Comparison of ENCODE assay signal across 24 mouse cellular contexts in the genomic region with DNA sequence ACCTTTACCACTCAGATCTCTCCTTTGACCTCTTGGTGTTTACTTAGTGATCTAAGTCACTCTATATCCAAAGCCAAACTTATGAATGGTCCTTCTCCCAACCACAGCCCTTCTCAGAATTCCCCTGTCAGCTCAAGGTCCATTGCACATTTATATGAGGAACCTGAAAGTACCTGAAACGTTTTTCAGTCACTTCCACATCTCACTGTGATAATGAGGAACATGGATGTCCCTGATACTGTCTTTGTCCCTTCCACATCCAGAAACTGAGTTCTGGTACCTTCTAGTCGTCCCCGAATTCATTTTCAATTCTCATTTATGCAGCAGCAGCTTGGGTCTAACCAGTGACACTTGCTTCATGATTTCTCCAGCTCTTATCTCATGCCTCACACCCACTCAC. TPM values are rescaled to one million over a fixed set of nuclear protein-coding genes. Genes with fewer than 3 reads are reported as not detected.
A peak's percentile ranks its signal among the peaks of the same experiment; 100 is the strongest.
DNase-seq lines count a peak whose midpoint lies in the region; ATAC-seq and TF ChIP-seq lines count a peak whose summit lies in the region.
"Had no signal": no experiment of that assay in that cellular context is flagged by ENCODE, and none has a peak within 500 bp of the region (broad histone marks: within the 10 kb centered on the region; RNA-seq: fewer than 3 reads in every experiment).

No protein-coding gene starts in this region.

- H3K36me3 ChIP-seq in hindbrain, postnatal 0 days (ENCODE audit: insufficient read depth, low read length), result no peaks in the 10 kb centered on the region
- no peaks in the 10 kb centered on the region for H3K36me3 ChIP-seq in forebrain, embryonic 14.5 days (ENCODE audit: control insufficient read depth, insufficient read depth, low read length)
- H3K36me3 ChIP-seq: embryonic facial prominence, embryonic 12.5 days; embryonic facial prominence, embryonic 15.5 days; forebrain, embryonic 15.5 days; G1E had no signal

- DNase-seq in heart, adult 11 months, result peak; percentile 31
- DNase-seq in heart, postnatal 10 days, result no peak
- DNase-seq in yolk sac, embryonic 10.5 days (ENCODE audit: low spot score), result peak; percentile 69
- no peak for DNase-seq in retina, postnatal 1 day
- DNase-seq in hindbrain, postnatal 0 days (ENCODE audit: low spot score), result no peak
- DNase-seq in forebrain, embryonic 14.5 days (ENCODE audit: low spot score), result no peak
- DNase-seq: adrenal gland, postnatal 10 days; adrenal gland, postnatal 36 days; B cell, adult 2 months; cerebellum, adult 18-20 months; cerebellum, adult 9-10 months; cerebellum, postnatal 14 days; gastrocnemius, postnatal 36 days; heart, postnatal 4 days had no signal

- H3K9ac ChIP-seq in hindbrain, postnatal 0 days (replicated peaks; ENCODE audit: low read length), result no peak overlapping the region
- no peak overlapping the region for H3K9ac ChIP-seq in forebrain, embryonic 14.5 days (ENCODE audit: low read length)
- H3K9ac ChIP-seq: embryonic facial prominence, embryonic 12.5 days; embryonic facial prominence, embryonic 15.5 days; forebrain, embryonic 15.5 days; hindbrain, embryonic 14.5 days had no signal

- no peaks in the 10 kb centered on the region for H3K27me3 ChIP-seq in hindbrain, postnatal 0 days (ENCODE audit: insufficient read depth, low read length)
- H3K27me3 ChIP-seq in forebrain, embryonic 14.5 days (replicated peaks; ENCODE audit: control insufficient read depth, insufficient read depth, low read length), result no peaks in the 10 kb centered on the region
- H3K27me3 ChIP-seq: CH12.LX; embryonic facial prominence, embryonic 12.5 days; embryonic facial prominence, embryonic 15.5 days; forebrain, embryonic 15.5 days had no signal

- no peak overlapping the region for H3K27ac ChIP-seq in hindbrain, postnatal 0 days
- no peak overlapping the region for H3K27ac ChIP-seq in forebrain, embryonic 14.5 days (ENCODE audit: low read depth, low read length)
- H3K27ac ChIP-seq: embryonic facial prominence, embryonic 12.5 days; embryonic facial prominence, embryonic 15.5 days; forebrain, embryonic 15.5 days; hindbrain, embryonic 14.5 days had no signal

- H3K4me2 ChIP-seq in hindbrain, postnatal 0 days (ENCODE audit: low read depth, low read length), result no peak overlapping the region
- no peak overlapping the region for H3K4me2 ChIP-seq in forebrain, embryonic 14.5 days (ENCODE audit: low read length)
- H3K4me2 ChIP-seq: embryonic facial prominence, embryonic 12.5 days; embryonic facial prominence, embryonic 15.5 days; forebrain, embryonic 15.5 days; heart, embryonic 11.5 days; hindbrain, embryonic 14.5 days had no signal

- 77% methylated on average over 3 of the region's 3 CpGs for WGBS in hindbrain, postnatal 0 days
- WGBS in forebrain, embryonic 14.5 days, result 68% methylated on average over 3 of the region's 3 CpGs

- H3K9me3 ChIP-seq in hindbrain, postnatal 0 days (ENCODE audit: low read length), result no peaks in the 10 kb centered on the region
- H3K9me3 ChIP-seq in forebrain, embryonic 14.5 days (replicated peaks; ENCODE audit: control insufficient read depth, low read length), result no peaks in the 10 kb centered on the region
- H3K9me3 ChIP-seq: embryonic facial prominence, embryonic 12.5 days; embryonic facial prominence, embryonic 15.5 days; forebrain, embryonic 15.5 days; G1E had no signal

- no peak for TF ChIP-seq CTCF in hindbrain, postnatal 0 days (IDR thresholded peaks at IDR 0.05; ENCODE audit: low read depth)

- H3K4me3 ChIP-seq in hindbrain, postnatal 0 days (ENCODE audit: low read length), result no peak overlapping the region
- H3K4me3 ChIP-seq in forebrain, embryonic 14.5 days (ENCODE audit: low read depth, low read length), result no peak overlapping the region
- H3K4me3 ChIP-seq: embryonic facial prominence, embryonic 12.5 days; embryonic facial prominence, embryonic 15.5 days; forebrain, embryonic 15.5 days had no signal

- intact Hi-C loops in heart, postnatal 10 days (cut with DNase I), result no loop called here

- ATAC-seq in granulocyte monocyte progenitor cell, adult 5-6 weeks (replicated peaks; ENCODE audit: poor library complexity, severe bottlenecking), result peak; percentile 43; the same call in 1 of the 2 replicates
- peak; percentile 22; the same call in 1 of the 2 replicates for ATAC-seq in neutrophil, adult 5-6 weeks (ENCODE audit: extremely low read depth, insufficient number of reproducible peaks, low FRiP score, poor library complexity, severe bottlenecking)
- no peak for ATAC-seq in hindbrain, postnatal 0 days
- no peak for ATAC-seq in forebrain, embryonic 14.5 days
- ATAC-seq: forebrain, embryonic 15.5 days; Patski had no signal

- no peaks in the 10 kb centered on the region for H3K4me1 ChIP-seq in hindbrain, postnatal 0 days (ENCODE audit: insufficient read depth, low read length)
- no peaks in the 10 kb centered on the region for H3K4me1 ChIP-seq in forebrain, embryonic 14.5 days (ENCODE audit: control insufficient read depth, insufficient read depth, low read length)
- H3K4me1 ChIP-seq: embryonic facial prominence, embryonic 12.5 days; embryonic facial prominence, embryonic 15.5 days; forebrain, embryonic 15.5 days had no signal

RNA-seq across cellular contexts. Expression of a gene that starts 19.6 kb away (rescaled TPM):
- total RNA-seq in heart, postnatal 10 days (2021), result under 1 TPM; 0.17 to 0.25 TPM
- total RNA-seq in granulocyte monocyte progenitor cell, adult 5-6 weeks (2014; fragmentation: Nextera tagmentation), result not detected in 2 replicates
- 0.30 and 0.36 TPM in 2 replicates for total RNA-seq in granulocyte monocyte progenitor cell, adult 5-6 weeks (2017)
- 48.3 and 49.0 TPM in 2 replicates for total RNA-seq in neutrophil, adult 5-6 weeks (2017)
- total RNA-seq in hindbrain, postnatal 0 days (2014; rRNA removed), result 0.10 TPM in 1 of 2 replicates, not detected in the other
- polyA plus RNA-seq in hindbrain, postnatal 0 days (2015; fragmentation: Nextera tagmentation; extraction: Ambion mirVana), result 0.23 and 0.28 TPM in 2 replicates
- 0.05 TPM in 1 of 2 replicates, not detected in the other for polyA plus RNA-seq in forebrain, embryonic 14.5 days (2014; fragmentation: Nextera tagmentation; extraction: Ambion mirVana)
- polyA plus RNA-seq: G1E, Patski had no signal

RNA-seq across cellular contexts. Expression of a gene that starts 59.2 kb away (rescaled TPM):
- total RNA-seq in heart, postnatal 10 days (2021), result 10 to 100 TPM; 19.4 to 21.2 TPM
- 32.8 and 38.8 TPM in 2 replicates for total RNA-seq in granulocyte monocyte progenitor cell, adult 5-6 weeks (2014; fragmentation: Nextera tagmentation)
- 79.6 and 88.6 TPM in 2 replicates for total RNA-seq in granulocyte monocyte progenitor cell, adult 5-6 weeks (2017)
- 142 and 146 TPM in 2 replicates for total RNA-seq in neutrophil, adult 5-6 weeks (2017)
- total RNA-seq in hindbrain, postnatal 0 days (2014; rRNA removed), result 17.9 and 18.0 TPM in 2 replicates
- polyA plus RNA-seq in hindbrain, postnatal 0 days (2015; fragmentation: Nextera tagmentation; extraction: Ambion mirVana), result 42.7 and 43.3 TPM in 2 replicates
- polyA plus RNA-seq in forebrain, embryonic 14.5 days (2014; fragmentation: Nextera tagmentation; extraction: Ambion mirVana), result 47.6 and 53.7 TPM in 2 replicates

RNA-seq across cellular contexts. Expression of a gene that starts 59.3 kb away (rescaled TPM):
- total RNA-seq in heart, postnatal 10 days (2021), result 10 to 100 TPM; 76.1 to 83.5 TPM
- total RNA-seq in granulocyte monocyte progenitor cell, adult 5-6 weeks (2014; fragmentation: Nextera tagmentation), result 30.5 and 32.2 TPM in 2 replicates
- 40.5 and 57.9 TPM in 2 replicates for total RNA-seq in granulocyte monocyte progenitor cell, adult 5-6 weeks (2017)
- 88.5 and 92.3 TPM in 2 replicates for total RNA-seq in neutrophil, adult 5-6 weeks (2017)
- 14.6 and 24.2 TPM in 2 replicates for total RNA-seq in hindbrain, postnatal 0 days (2014; rRNA removed)
- polyA plus RNA-seq in hindbrain, postnatal 0 days (2015; fragmentation: Nextera tagmentation; extraction: Ambion mirVana), result 78.8 and 83.6 TPM in 2 replicates
- polyA plus RNA-seq in forebrain, embryonic 14.5 days (2014; fragmentation: Nextera tagmentation; extraction: Ambion mirVana), result 47.5 and 54.2 TPM in 2 replicates

Comparison
In these comparisons a context has a peak if more than half of its experiments do, and no peak if none do; other contexts are left out.
1. DNase-seq: peak in heart, adult 11 months (single experiment) and yolk sac, embryonic 10.5 days (single experiment); none in heart, postnatal 10 days (0 of 2), retina, postnatal 1 day (single experiment), hindbrain, postnatal 0 days (single experiment) and forebrain, embryonic 14.5 days (single experiment).
2. ATAC-seq: peak in granulocyte monocyte progenitor cell, adult 5-6 weeks (single experiment) and neutrophil, adult 5-6 weeks (single experiment); none in hindbrain, postnatal 0 days (single experiment) and forebrain, embryonic 14.5 days (single experiment).
3. RNA of a gene that starts 19.6 kb away (total RNA-seq): 48.3 to 49.0 TPM in neutrophil, adult 5-6 weeks; 0.30 to 0.36 TPM in granulocyte monocyte progenitor cell, adult 5-6 weeks, 0.17 to 0.25 TPM in heart, postnatal 10 days and 0.10 TPM in hindbrain, postnatal 0 days; every median in the first group is over 10 times any median in the second.